Mouse (Mus musculus) urinary bladder, postnatal 25 days (tissue): Measurements from ENCODE around the gene Rab22a.

Source experiments
- DNase-seq: peaks from one replicate; pipeline ENCODE4 v3.0.0; 2022; ENCODE audit warnings: low spot score

The Rab22a gene

DNA sequence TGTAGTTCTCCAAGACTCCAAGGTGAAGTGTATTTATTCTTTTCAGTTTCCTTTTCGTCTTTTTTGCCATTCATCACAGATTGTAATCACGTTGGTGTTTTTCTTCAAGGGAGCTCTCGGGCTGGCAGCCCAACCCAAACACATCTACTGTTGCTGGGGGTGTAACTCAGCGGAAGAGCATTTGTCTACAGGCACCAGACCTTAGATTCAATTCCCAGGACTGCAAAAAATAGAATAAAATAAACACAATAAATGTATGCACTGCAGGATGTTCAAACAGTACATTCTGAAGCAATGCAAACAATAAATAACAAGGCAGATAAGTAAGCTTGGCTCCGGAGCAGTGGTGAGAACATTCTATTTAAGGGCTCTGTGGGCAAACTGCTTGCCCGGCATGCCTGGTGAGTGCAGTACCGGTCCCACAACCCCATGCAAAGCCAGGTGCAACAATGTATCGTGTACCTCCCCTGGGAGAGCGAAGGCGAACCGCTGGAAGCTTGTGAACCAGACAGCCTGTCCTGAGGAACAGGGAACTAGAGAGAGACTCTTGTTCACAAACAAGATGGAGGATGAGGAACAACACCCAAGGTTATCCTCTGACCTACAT, 62.8 kb downstream of the Rab22a start:
- no peak for DNase-seq

DNA sequence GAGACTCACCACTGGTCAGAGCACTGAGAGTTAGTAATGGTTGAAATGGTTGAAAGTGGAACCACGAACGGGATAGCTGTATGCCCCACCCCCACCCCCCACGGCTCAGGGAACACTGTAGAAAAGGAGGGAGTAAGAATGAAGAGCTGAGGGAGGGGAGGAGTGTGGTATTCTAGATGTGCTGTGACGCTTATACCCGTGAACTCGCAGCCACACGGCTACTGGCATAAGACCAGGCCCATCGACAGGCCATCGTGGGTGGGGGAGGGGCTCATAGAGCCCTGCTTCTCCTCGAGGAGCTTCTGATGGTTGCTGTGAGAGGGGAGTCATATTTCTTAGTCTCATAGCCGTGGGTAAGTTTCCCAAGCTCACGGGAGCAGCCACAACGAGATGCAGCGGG, 64.8 kb downstream of the Rab22a start:
- no peak for DNase-seq

DNA sequence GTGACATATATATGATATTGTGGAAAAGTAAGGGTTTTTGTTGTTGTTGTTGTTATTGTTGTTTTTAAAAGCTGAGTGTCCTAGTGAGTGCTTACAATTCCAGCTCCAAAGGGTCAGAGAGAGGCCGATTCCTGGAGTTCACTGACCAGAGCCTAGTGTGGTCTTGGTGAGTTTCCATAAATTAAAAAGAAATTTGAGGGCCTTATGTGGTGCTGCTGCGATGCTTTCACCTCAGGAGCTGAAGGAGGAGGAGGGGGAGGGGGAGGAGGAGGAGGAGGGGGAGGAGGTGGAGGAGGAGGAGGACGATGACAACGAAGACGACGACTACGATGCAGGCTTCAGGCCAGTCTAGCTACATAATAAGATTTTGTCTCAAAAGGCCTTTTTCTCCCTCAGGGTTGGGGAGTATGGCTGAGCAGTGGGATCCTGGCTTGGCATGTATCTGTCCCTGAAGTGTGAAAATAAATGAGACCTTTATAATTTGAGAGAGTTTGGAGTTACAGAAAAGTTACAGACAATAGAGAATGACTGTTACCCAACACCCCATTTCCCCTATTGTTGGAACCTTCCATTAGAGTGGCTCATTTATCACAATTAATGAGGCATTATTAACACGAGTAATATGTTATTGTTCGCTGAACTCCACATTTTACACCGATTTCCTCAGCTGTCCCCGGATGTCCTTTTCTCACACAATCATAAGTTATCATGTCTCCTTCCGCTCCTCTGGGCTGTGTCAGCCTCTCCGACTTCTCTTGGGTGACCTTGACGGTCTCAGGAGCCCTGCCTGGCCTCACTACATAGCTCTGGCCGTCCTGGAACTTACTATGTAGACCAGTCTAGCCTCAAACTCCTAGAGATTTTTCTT, 65.6 kb downstream of the Rab22a start:
- DNase-seq = no peak

DNA sequence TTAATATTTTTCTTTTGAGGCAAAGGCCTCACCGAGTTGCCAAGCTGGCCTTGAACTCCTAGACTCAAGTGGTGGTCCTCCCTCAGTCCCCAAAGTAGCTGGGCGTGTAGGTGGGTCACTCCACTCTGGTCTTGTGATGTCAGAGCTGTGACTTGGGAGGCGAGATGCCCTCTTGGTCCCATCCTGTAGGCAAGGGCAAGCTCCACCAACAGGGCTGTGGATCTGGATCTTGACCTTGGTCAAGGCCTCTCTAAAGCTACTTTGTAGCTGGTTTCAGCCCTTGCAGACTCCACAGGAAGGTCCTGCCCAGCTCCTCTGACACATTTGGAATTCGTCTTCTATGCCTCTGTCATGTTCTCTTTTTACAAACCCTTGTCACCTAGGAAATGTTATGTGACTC, 66.3 kb downstream of the Rab22a start:
- DNase-seq = no peak

DNA sequence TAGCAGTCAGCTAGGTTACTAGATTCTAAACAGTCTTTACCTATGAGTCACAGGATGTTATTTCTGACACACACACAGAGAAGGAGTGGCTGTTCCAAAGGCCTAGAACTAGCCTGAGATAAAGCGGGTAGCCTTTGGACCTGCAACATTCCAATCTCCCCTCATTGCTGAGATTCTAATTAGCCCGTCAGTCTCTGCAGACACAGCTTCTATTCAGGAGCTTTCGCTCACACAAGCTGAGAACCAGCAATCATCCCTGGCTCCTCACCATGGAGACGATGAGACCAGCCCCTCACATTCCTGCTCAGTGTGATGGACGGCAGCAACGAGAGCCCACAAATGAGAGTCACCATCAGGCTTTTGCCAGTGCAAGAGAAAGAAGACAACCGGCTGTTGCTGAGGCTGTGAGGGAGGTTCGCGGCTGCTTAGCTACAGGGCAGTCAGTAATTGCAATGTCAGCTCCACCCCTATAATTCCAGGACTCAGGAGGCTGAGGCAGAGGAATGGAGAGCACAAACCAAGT, 70.9 kb downstream of the Rab22a start:
- DNase-seq = no peak

DNA sequence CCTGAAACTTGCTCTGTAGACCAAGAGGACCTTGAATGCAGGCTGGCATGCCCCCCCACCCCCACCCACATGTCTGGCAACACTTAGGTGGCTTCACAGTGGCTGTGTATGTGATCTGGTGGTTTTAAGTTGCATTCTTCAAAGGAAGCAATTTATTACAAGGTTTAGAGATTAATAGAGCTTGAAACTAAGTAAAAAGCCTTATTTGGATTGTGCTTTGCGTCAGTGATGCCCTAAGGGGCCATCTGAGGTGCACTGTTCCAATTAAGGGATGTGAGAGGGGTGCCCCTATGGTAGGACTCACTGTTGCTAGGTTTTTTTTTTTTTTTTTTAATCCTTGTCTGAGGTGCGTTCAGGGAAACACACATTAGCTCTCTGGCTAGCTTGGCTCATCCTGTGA, 74.9 kb downstream of the Rab22a start:
- no peak for DNase-seq

DNA sequence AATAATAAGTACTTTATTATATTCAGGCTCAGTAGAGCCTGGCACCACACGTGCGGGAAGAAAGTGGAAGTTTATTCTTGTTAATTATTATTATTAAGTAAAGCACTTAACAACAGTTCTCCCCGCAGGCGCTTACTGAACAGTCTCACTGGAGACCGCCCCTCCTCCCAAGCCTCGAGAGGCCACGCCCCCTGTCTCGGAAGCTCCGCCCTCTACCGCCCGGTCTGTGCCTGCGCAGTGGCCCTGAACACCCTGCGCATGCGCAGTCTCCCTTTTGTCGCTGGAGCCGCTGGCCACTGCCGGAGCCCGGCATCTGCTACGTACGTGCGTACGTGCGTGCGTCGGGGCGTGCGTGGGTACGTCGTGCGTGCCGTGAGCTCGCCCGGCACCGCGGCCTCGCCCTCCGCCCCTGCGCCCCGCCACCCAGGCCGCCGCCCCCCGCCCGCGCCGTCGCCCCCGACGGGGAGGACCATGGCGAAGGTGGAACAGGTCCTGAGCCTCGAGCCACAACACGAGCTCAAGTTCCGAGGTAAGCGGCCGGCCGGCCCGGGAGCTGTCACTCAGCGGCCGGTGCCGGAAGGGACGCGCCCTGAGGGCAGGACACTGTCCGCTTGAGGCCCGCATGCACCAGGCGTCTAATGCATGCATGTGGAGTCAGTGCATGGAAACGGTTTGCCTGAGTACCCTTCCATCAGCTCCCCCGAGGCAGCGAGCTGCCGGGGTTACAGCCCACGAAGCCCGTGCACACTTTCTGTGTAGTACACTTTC, 77.8 kb downstream of the Rab22a start, which contains the start of gene Vapb:
Vapb (plus strand) TSS at position 290 of the 768 bp plus-strand sequence.
- peak; percentile 100 for DNase-seq

DNA sequence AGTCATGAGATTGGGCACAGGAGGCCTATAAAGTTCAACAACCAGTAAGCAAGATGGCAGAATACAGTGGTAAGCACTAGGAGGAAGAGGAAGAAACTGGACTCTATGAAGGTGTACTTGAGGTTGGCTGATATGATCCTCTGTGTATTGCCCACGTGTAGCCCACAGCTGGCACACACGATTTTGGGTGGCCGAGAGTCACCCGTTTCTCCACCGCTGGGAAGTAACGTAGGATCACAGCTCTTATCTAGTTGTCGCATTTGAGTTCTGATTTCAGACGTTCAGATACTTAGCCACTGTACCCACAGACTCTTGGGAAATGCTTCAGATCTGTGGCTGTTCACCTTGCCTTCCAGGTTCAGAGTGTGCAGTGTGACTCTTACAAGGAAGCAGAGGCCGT, 78.7 kb downstream of the Rab22a start:
- DNase-seq = no peak

DNA sequence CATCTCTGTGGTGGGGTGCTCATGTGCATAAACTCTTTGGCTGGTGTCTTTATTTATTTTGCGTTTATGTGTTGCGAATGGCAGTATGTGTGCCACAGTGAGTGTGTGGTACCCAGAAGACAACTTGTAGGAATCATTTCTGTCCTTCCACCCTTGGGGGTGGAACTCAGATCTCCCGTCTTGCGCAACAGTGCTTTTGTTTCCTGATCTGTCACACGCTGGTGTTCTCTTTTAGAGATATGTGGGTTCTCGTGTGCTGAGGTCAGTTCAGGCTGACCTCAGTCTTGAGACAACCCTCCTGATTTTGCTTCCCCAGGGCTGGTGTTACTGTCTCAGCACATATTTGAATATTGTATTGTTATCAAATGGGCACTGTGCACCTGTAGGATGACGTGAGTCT, 79.5 kb downstream of the Rab22a start:
- DNase-seq = no peak

DNA sequence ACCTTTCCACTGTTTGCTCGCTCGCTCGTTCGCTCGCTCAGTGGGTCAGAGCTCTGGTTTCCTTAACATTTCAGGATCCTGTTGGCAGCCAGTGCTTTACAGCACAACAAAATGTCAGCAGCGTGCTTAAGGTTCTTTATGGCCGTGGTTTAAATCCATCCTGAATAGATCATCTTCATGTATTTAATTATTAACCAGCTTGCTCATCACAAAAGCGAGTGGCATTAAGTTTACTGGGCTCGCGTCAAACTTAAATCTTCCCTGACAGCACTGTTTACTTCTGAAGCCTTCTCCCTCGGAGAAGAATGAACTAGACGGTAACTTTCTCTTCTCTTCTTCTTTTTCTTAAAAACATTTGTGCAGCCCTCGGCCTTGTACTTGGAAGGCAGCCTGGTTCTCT, 82.5 kb downstream of the Rab22a start:
- DNase-seq = no peak

DNA sequence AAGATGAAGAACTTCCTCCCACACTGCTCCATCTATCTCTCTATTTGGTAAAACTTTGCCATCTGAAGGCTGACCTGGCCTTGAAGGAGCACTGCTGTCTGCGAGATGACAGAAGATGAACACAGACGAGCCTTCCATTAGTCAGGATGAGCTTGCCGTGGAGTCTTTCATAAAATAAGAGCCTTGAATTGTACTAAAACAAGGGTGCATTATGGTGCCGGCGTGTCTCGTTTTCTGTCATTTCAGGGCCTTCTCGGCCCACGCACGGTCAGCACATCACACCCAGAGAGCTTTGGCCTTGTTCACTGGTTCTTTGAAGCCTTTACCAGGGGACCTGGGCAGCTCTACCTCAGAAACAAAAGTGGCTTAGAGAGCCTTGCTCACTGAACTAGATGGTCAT, 83.2 kb downstream of the Rab22a start:
- DNase-seq = no peak

DNA sequence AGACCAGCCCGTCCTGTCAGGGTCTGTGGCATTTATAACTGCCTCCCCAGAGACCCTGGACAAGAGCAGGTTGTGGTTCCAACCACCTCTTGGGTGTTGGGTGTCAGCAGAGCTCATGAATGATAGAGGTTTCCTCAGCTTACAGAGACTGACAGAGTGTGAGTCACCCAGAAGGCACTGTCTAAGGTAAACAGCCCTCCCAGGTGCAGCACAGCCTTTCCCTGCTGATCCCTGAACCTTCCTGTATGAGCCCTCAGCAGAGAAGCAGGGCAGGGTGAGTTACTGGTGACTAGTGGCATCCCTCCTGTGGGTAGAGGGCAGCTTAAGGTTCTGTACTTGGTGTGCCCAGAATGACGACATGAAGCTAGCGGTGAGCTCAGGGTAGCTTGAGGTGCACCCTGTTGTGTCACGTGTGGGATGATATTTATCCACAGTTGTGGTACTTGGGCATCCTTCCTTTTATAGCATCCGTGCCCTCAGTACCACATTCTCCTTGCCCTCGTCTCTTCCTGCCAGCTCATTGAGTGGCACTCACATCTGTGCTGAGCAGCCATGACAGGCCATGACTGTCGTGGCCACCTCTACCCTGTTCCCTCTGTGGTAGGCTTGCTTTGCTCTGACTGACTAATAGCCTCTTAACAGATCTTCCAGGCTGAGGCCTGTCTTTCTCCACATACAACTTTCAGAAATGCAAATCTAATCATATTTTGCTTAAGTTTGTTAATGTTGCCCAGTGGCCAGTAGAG, 84.7 kb downstream of the Rab22a start:
- DNase-seq = no peak

DNA sequence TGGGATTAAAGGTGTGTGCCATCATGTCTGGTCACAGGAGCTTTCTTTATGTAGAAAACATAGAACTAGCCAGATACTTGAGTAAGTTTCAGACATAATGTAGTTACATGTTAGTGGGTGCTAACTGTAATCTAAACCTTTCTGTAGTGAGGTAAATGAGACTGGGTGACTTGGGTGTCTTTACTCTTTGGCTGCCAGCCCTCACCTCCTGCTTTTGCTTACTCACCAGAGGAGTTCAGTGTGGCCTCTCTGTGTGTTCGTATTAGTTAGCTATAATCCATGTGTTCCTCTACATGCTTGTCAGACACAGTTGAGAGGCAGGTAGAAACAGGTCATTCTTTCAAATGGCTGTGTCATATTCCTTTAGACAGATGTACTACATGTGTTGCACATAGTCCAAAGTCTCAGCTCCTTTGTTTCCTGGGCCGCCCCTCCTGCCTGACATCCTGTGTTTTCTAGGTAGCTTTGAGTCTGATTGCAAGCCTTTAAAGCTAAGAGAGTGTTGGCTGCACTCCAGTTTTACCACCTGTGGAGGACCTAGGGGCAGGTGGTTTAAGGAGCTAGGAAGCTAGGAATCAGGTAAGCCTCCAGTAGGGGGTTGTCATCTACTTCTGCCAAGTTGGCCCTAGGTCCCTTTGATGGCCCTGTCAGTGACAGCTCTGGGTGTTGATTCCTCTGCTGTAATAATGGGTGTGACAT, 89.5 kb downstream of the Rab22a start:
- DNase-seq = no peak

DNA sequence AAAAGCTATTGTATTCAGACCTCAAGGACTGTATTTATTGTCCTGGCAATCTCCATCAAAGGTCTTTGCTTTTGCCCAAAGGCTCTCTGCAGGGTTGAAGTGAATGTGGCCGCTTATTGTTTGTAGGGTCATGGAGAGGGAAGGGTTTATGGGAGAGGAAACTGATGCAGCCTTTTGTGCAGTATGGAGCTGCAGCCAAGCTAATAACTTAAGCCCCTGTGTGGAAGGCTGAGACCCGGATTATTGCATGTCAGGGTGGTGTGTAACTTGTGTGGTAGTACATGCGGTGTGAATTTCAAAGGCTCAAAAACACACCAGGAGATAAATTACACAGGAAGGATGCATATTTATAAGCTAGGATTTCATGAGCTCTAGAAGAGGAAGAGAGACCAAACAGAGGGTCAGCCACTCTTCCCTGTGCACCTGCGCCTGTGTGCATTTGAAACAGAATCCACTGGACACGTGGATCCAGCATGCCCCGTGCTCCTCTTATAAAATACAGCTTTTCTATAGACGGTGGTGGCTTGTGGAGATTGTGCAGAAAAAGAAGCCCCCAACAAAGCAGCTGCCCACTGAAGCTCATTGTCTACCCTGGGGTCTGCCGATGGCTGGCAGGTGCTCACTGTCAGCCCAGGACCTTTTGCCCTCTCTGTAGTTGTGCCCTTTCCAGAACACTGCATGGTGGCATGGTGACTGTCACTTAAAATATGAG, 96.0 kb downstream of the Rab22a start:
- no peak for DNase-seq
